Mouse (Mus musculus): ENCODE measurements around the gene Ambra1. TPM values are rescaled to one million over a fixed set of nuclear protein-coding genes. Genes with fewer than 3 reads are reported as not detected.

Ambra1 gene
- polyA plus RNA-seq, 1 experiment: 15.8 TPM

GRCm38 (mm10) chr2:91912616-91913015 lies 182.7 kb downstream of the Ambra1 start:
- H3K4me1 ChIP-seq: peaks cover 32% of the 10 kb centered on the region
- no peaks in the 10 kb centered on the region for H3K9me3 ChIP-seq
- H3K36me3 ChIP-seq (replicated peaks; ENCODE audit: low read length): peaks cover 97% of the 10 kb centered on the region
- TF ChIP-seq FLI1 (IDR thresholded peaks at IDR 0.05; ENCODE audit: low read length) (no peak), GATA1 (IDR thresholded peaks at IDR 0.05; ENCODE audit: borderline replicate concordance, low read length) (no peak)
- H3K4me3 ChIP-seq (replicated peaks): no peak overlapping the region
- no peaks in the 10 kb centered on the region for H3K27me3 ChIP-seq (replicated peaks)

- H3K27me3 ChIP-seq (replicated peaks): no peaks in the 10 kb centered on the region
- TF ChIP-seq GATA1 (IDR thresholded peaks at IDR 0.05; ENCODE audit: borderline replicate concordance, low read length) (no peak), FLI1 (IDR thresholded peaks at IDR 0.05; ENCODE audit: low read length) (no peak)
- no peaks in the 10 kb centered on the region for H3K9me3 ChIP-seq
- no peak overlapping the region for H3K4me3 ChIP-seq (replicated peaks)
- peaks cover 100% of the 10 kb centered on the region for H3K36me3 ChIP-seq (replicated peaks; ENCODE audit: low read length)
- peaks cover 32% of the 10 kb centered on the region for H3K4me1 ChIP-seq
Measured at GRCm38 (mm10) chr2:91913328-91914110, 183.6 kb downstream of the Ambra1 start.

- H3K27me3 ChIP-seq (replicated peaks): peaks cover 10% of the 10 kb centered on the region
- no peaks in the 10 kb centered on the region for H3K9me3 ChIP-seq
- TF ChIP-seq FLI1 (IDR thresholded peaks at IDR 0.05; ENCODE audit: low read length) (no peak), GATA1 (IDR thresholded peaks at IDR 0.05; ENCODE audit: borderline replicate concordance, low read length) (no peak)
- peaks cover 84% of the 10 kb centered on the region for H3K36me3 ChIP-seq (replicated peaks; ENCODE audit: low read length)
- no peak overlapping the region for H3K4me3 ChIP-seq (replicated peaks)
- peaks cover 41% of the 10 kb centered on the region for H3K4me1 ChIP-seq
Measured at GRCm38 (mm10) chr2:91916346-91916977, 186.5 kb downstream of the Ambra1 start.

- H3K36me3 ChIP-seq (replicated peaks; ENCODE audit: low read length): peaks cover 78% of the 10 kb centered on the region
- H3K4me1 ChIP-seq: peaks cover 48% of the 10 kb centered on the region
Measured at GRCm38 (mm10) chr2:91917096-91917495, 187.2 kb downstream of the Ambra1 start.

GRCm38 (mm10) chr2:91920130-91920529 lies 190.2 kb downstream of the Ambra1 start:
- Histone ChIP-seq H3K9me3 (no peaks in the 10 kb centered on the region), H3K4me3 (replicated peaks) (no peak overlapping the region), H3K27me3 (replicated peaks) (peaks cover 45% of the 10 kb centered on the region), H3K36me3 (replicated peaks; ENCODE audit: low read length) (peaks cover 47% of the 10 kb centered on the region), H3K4me1 (peaks cover 60% of the 10 kb centered on the region)
- TF ChIP-seq FLI1 (IDR thresholded peaks at IDR 0.05; ENCODE audit: low read length) (no peak), GATA1 (IDR thresholded peaks at IDR 0.05; ENCODE audit: borderline replicate concordance, low read length) (no peak)

More at GRCm38 (mm10) chr2:91917096-91917495, 187.2 kb downstream of the Ambra1 start:
- Histone ChIP-seq H3K27me3 (replicated peaks) (peaks cover 16% of the 10 kb centered on the region), H3K4me3 (replicated peaks) (no peak overlapping the region), H3K9me3 (no peaks in the 10 kb centered on the region)
- TF ChIP-seq GATA1 (IDR thresholded peaks at IDR 0.05; ENCODE audit: borderline replicate concordance, low read length) (no peak), FLI1 (IDR thresholded peaks at IDR 0.05; ENCODE audit: low read length) (no peak)

GRCm38 (mm10) chr2:91921181-91921789 lies 191.4 kb downstream of the Ambra1 start:
- peaks cover 36% of the 10 kb centered on the region for H3K36me3 ChIP-seq (replicated peaks; ENCODE audit: low read length)
- no peak for TF ChIP-seq FLI1 (IDR thresholded peaks at IDR 0.05; ENCODE audit: low read length)
- TF ChIP-seq GATA1 (IDR thresholded peaks at IDR 0.05; ENCODE audit: borderline replicate concordance, low read length): no peak
- H3K4me1 ChIP-seq: peaks cover 58% of the 10 kb centered on the region
- peaks cover 56% of the 10 kb centered on the region for H3K27me3 ChIP-seq (replicated peaks)
- peak overlapping the region; percentile 91 for H3K4me3 ChIP-seq (replicated peaks)
- H3K9me3 ChIP-seq: no peaks in the 10 kb centered on the region

- peaks cover 63% of the 10 kb centered on the region for H3K4me1 ChIP-seq
- H3K36me3 ChIP-seq (replicated peaks; ENCODE audit: low read length): peaks cover 29% of the 10 kb centered on the region
- peaks cover 58% of the 10 kb centered on the region for H3K27me3 ChIP-seq (replicated peaks)
- TF ChIP-seq FLI1 (IDR thresholded peaks at IDR 0.05; ENCODE audit: low read length): no peak
- TF ChIP-seq GATA1 (IDR thresholded peaks at IDR 0.05; ENCODE audit: borderline replicate concordance, low read length): no peak
- no peaks in the 10 kb centered on the region for H3K9me3 ChIP-seq
- peak overlapping the region; percentile 91 for H3K4me3 ChIP-seq (replicated peaks)
Measured at GRCm38 (mm10) chr2:91921790-91922570, 192.0 kb downstream of the Ambra1 start.

- peaks cover 58% of the 10 kb centered on the region for H3K27me3 ChIP-seq (replicated peaks)
- H3K36me3 ChIP-seq (replicated peaks; ENCODE audit: low read length): peaks cover 21% of the 10 kb centered on the region
- H3K4me3 ChIP-seq (replicated peaks): peak overlapping the region; percentile 91
Measured at GRCm38 (mm10) chr2:91922586-91923414, 192.9 kb downstream of the Ambra1 start.

More at GRCm38 (mm10) chr2:91922586-91923414, 192.9 kb downstream of the Ambra1 start:
- TF ChIP-seq GATA1 (IDR thresholded peaks at IDR 0.05; ENCODE audit: borderline replicate concordance, low read length) (no peak), FLI1 (IDR thresholded peaks at IDR 0.05; ENCODE audit: low read length) (no peak)
- no peaks in the 10 kb centered on the region for H3K9me3 ChIP-seq
- peaks cover 68% of the 10 kb centered on the region for H3K4me1 ChIP-seq

Data from megakaryocyte, embryonic 14.5 days (primary cell).